Mouse (Mus musculus) liver, embryonic 13.5 days (tissue): Measurements from ENCODE around the gene Hs3st3a1. TPM values are rescaled to one million over a fixed set of nuclear protein-coding genes. Genes with fewer than 3 reads are reported as not detected.

Source experiments
- ATAC-seq: fragments of 200-750 bp; cut with Nextera tagmentation; 2 replicates; pipeline ENCODE4 v1.8.0; 2017; ENCODE audit warnings: low read depth, mild to moderate bottlenecking, moderate number of reproducible peaks, moderate library complexity
- DNase-seq: peaks from one replicate; pipeline ENCODE4 v3.0.0; 2022
- H3K27ac ChIP-seq: fragments of 300-500 bp; sonication (generic); 2 replicates; pipeline ENCODE4 v1.5.1; 2015; ENCODE audit warnings: moderate library complexity, mild to moderate bottlenecking, inconsistent platforms
- H3K27me3 ChIP-seq: fragments of 300-500 bp; sonication (generic); 2 replicates; pipeline ENCODE4 v1.6.1; 2015; ENCODE audit warnings: mild to moderate bottlenecking, inconsistent platforms
- H3K36me3 ChIP-seq: fragments of 300-500 bp; sonication (generic); 2 replicates; pipeline ENCODE4 v1.6.1; 2015; ENCODE audit warnings: mild to moderate bottlenecking, inconsistent platforms
- H3K4me1 ChIP-seq: fragments of 300-500 bp; sonication (generic); replicated peaks from 2 replicates; pipeline ENCODE4 v1.6.1; 2015; ENCODE audit warnings: inconsistent platforms
- H3K4me2 ChIP-seq: fragments of 300-500 bp; sonication (generic); 2 replicates; pipeline ENCODE4 v1.6.1; 2015; ENCODE audit warnings: inconsistent platforms, mild to moderate bottlenecking, moderate library complexity
- H3K4me3 ChIP-seq: fragments of 300-500 bp; sonication (generic); replicated peaks from 2 replicates; pipeline ENCODE4 v1.5.1; 2015; ENCODE audit warnings: mild to moderate bottlenecking, inconsistent platforms
- H3K9ac ChIP-seq: fragments of 300-500 bp; sonication (generic); 2 replicates; pipeline ENCODE4 v1.6.1; 2015; ENCODE audit warnings: mild to moderate bottlenecking, inconsistent platforms
- H3K9me3 ChIP-seq: fragments of 300-500 bp; sonication (generic); replicated peaks from 2 replicates; pipeline ENCODE4 v1.6.1; 2016; ENCODE audit warnings: inconsistent platforms
- WGBS: fragments of 180-500 bp; shearing (Covaris S2); methylation state at CpG from one replicate; pipeline ENCODE4 v1.1.7; 2015; ENCODE audit not compliant: insufficient replicate concordance; 5-methylcytosine and 5-hydroxymethylcytosine counted together
- polyA plus RNA-seq: library from polyadenylated mRNA; unstranded; fragments of >200 nt; fragmentation: Nextera tagmentation; extraction: Ambion mirVana; gene quantifications from 2 replicates; pipeline ENCODE4 v1.2.1, GENCODE M21; 2015

Gene Hs3st3a1
- polyA plus RNA-seq, result 0.14 and 0.17 TPM in 2 replicates

- peak within 1 kb of the TSS; percentile 55 for H3K9ac ChIP-seq
- WGBS, result under 1% methylated on average over 28 of the region's 36 CpGs
- peak within 1 kb of the TSS; percentile 54 for H3K4me3 ChIP-seq
- H3K27me3 ChIP-seq, result peaks cover 45% of the 10 kb centered on the region
- no peaks in the 10 kb centered on the region for H3K9me3 ChIP-seq
- ATAC-seq (peak; percentile 79), DNase-seq (peak; percentile 27)
- peaks cover 14% of the 10 kb centered on the region for H3K4me1 ChIP-seq
- no peak within 1 kb of the TSS for H3K27ac ChIP-seq
- no peaks in the 10 kb centered on the region for H3K36me3 ChIP-seq
- H3K4me2 ChIP-seq, result peak within 1 kb of the TSS; percentile 72
These were observed at the start of gene Hs3st3a1 for GRCm38 (mm10) chr11:64434611-64435545. Gene Hs3st3a1 (plus strand): TSS chr11:64435332.

GRCm38 (mm10) chr11:64386333-64386732 lies 48.8 kb upstream of the Hs3st3a1 start:
- Histone ChIP-seq H3K4me3 (no peak overlapping the region), H3K4me2 (no peak overlapping the region), H3K36me3 (no peaks in the 10 kb centered on the region), H3K27ac (no peak overlapping the region), H3K4me1 (no peaks in the 10 kb centered on the region), H3K9ac (no peak overlapping the region), H3K9me3 (no peaks in the 10 kb centered on the region), H3K27me3 (no peaks in the 10 kb centered on the region)
- ATAC-seq (no peak), DNase-seq (no peak)
- 71% methylated on average over 4 of the region's 4 CpGs for WGBS

- ATAC-seq (no peak), DNase-seq (no peak)
- H3K4me2 ChIP-seq, result no peak overlapping the region
- no peak overlapping the region for H3K4me3 ChIP-seq
- WGBS, result 12% methylated on average over 7 of the region's 7 CpGs
- no peak overlapping the region for H3K27ac ChIP-seq
- no peaks in the 10 kb centered on the region for H3K36me3 ChIP-seq
- H3K9me3 ChIP-seq, result no peaks in the 10 kb centered on the region
- H3K27me3 ChIP-seq, result no peaks in the 10 kb centered on the region
- no peak overlapping the region for H3K9ac ChIP-seq
- H3K4me1 ChIP-seq, result no peaks in the 10 kb centered on the region
These were observed 38.7 kb upstream of the Hs3st3a1 start for GRCm38 (mm10) chr11:64396331-64396881.

GRCm38 (mm10) chr11:64396949-64397348 lies 38.2 kb upstream of the Hs3st3a1 start:
- no peak overlapping the region for H3K9ac ChIP-seq
- H3K27me3 ChIP-seq, result no peaks in the 10 kb centered on the region
- H3K9me3 ChIP-seq, result no peaks in the 10 kb centered on the region
- no peaks in the 10 kb centered on the region for H3K36me3 ChIP-seq
- ATAC-seq (no peak), DNase-seq (no peak)
- H3K4me3 ChIP-seq, result no peak overlapping the region
- no peak overlapping the region for H3K27ac ChIP-seq
- no peak overlapping the region for H3K4me2 ChIP-seq
- H3K4me1 ChIP-seq, result no peaks in the 10 kb centered on the region
- WGBS, result 43% methylated on average over 6 of the region's 6 CpGs

- no peaks in the 10 kb centered on the region for H3K36me3 ChIP-seq
- 56% methylated on average over 3 of the region's 3 CpGs for WGBS
- no peaks in the 10 kb centered on the region for H3K27me3 ChIP-seq
- no peak overlapping the region for H3K4me2 ChIP-seq
- H3K27ac ChIP-seq, result no peak overlapping the region
- ATAC-seq (no peak), DNase-seq (no peak)
- no peaks in the 10 kb centered on the region for H3K4me1 ChIP-seq
- H3K4me3 ChIP-seq, result no peak overlapping the region
- no peaks in the 10 kb centered on the region for H3K9me3 ChIP-seq
- no peak overlapping the region for H3K9ac ChIP-seq
These were observed 37.5 kb upstream of the Hs3st3a1 start for GRCm38 (mm10) chr11:64397612-64398011.

- Histone ChIP-seq H3K9me3 (no peaks in the 10 kb centered on the region), H3K9ac (no peak overlapping the region), H3K4me2 (no peak overlapping the region), H3K36me3 (no peaks in the 10 kb centered on the region), H3K27me3 (no peaks in the 10 kb centered on the region), H3K27ac (no peak overlapping the region), H3K4me3 (no peak overlapping the region), H3K4me1 (no peaks in the 10 kb centered on the region)
- ATAC-seq, result no peak
- 46% methylated on average over 6 of the region's 6 CpGs for WGBS
- DNase-seq, result no peak
These were observed 34.5 kb upstream of the Hs3st3a1 start for GRCm38 (mm10) chr11:64400534-64401093.

GRCm38 (mm10) chr11:64418969-64419368 lies 16.2 kb upstream of the Hs3st3a1 start:
- 54% methylated on average over 1 of the region's 1 CpGs for WGBS
- no peak for DNase-seq

GRCm38 (mm10) chr11:64435546-64436411 lies 647 bp downstream of the Hs3st3a1 start:
- H3K27ac ChIP-seq, result no peak overlapping the region
- H3K9ac ChIP-seq, result peak overlapping the region; percentile 55

More at GRCm38 (mm10) chr11:64418969-64419368, 16.2 kb upstream of the Hs3st3a1 start:
- no peak overlapping the region for H3K4me2 ChIP-seq
- ATAC-seq, result no peak
- no peaks in the 10 kb centered on the region for H3K4me1 ChIP-seq
- H3K9me3 ChIP-seq, result no peaks in the 10 kb centered on the region
- H3K4me3 ChIP-seq, result no peak overlapping the region
- H3K36me3 ChIP-seq, result no peaks in the 10 kb centered on the region
- no peak overlapping the region for H3K27ac ChIP-seq
- no peak overlapping the region for H3K9ac ChIP-seq
- no peaks in the 10 kb centered on the region for H3K27me3 ChIP-seq

GRCm38 (mm10) chr11:64436412-64436727 lies 1.2 kb downstream of the Hs3st3a1 start, which contains the start of gene F930015N05Rik:
Gene F930015N05Rik (minus strand): TSS chr11:64436653.
- no peak within 1 kb of the TSS for H3K27ac ChIP-seq
- peak within 1 kb of the TSS; percentile 55 for H3K9ac ChIP-seq
- H3K4me2 ChIP-seq, result peak within 1 kb of the TSS; percentile 72
- peak within 1 kb of the TSS; percentile 54 for H3K4me3 ChIP-seq
- no peak for DNase-seq
- H3K27me3 ChIP-seq, result peaks cover 45% of the 10 kb centered on the region
- 2% methylated on average over 24 of the region's 24 CpGs for WGBS
- H3K9me3 ChIP-seq, result no peaks in the 10 kb centered on the region
- H3K36me3 ChIP-seq, result no peaks in the 10 kb centered on the region
- peaks cover 14% of the 10 kb centered on the region for H3K4me1 ChIP-seq
- no peak for ATAC-seq

More at GRCm38 (mm10) chr11:64435546-64436411, 647 bp downstream of the Hs3st3a1 start:
- Histone ChIP-seq H3K9me3 (no peaks in the 10 kb centered on the region), H3K4me2 (peak overlapping the region; percentile 72), H3K4me1 (peaks cover 14% of the 10 kb centered on the region), H3K36me3 (no peaks in the 10 kb centered on the region), H3K4me3 (peak overlapping the region; percentile 54), H3K27me3 (peaks cover 45% of the 10 kb centered on the region)
- 1% methylated on average over 80 of the region's 81 CpGs for WGBS
- DNase-seq (no peak), ATAC-seq (peak; percentile 41)

- no peak overlapping the region for H3K9ac ChIP-seq
- 22% methylated on average over 5 of the region's 5 CpGs for WGBS
These were observed 1.7 kb downstream of the Hs3st3a1 start for GRCm38 (mm10) chr11:64436791-64437298.

More at GRCm38 (mm10) chr11:64436791-64437298, 1.7 kb downstream of the Hs3st3a1 start:
- peaks cover 45% of the 10 kb centered on the region for H3K27me3 ChIP-seq
- H3K4me1 ChIP-seq, result peaks cover 14% of the 10 kb centered on the region
- DNase-seq, result no peak
- H3K27ac ChIP-seq, result no peak overlapping the region
- H3K9me3 ChIP-seq, result no peaks in the 10 kb centered on the region
- peak overlapping the region; percentile 72 for H3K4me2 ChIP-seq
- H3K4me3 ChIP-seq, result peak overlapping the region; percentile 54
- no peaks in the 10 kb centered on the region for H3K36me3 ChIP-seq
- no peak for ATAC-seq
